Mouse (Mus musculus) limb, embryonic 15.5 days (tissue): Measurements from ENCODE around the gene Rnf187. TPM values are rescaled to one million over a fixed set of nuclear protein-coding genes. Genes with fewer than 3 reads are reported as not detected.
"Not testable (repeated sequence)": the region's sequence is repeated elsewhere in the genome, so short reads cannot be mapped to it uniquely, and the experiment has no call there.

Source experiments
- ATAC-seq: fragments of 200-750 bp; cut with Nextera tagmentation; 2 replicates; pipeline ENCODE4 v1.8.0; 2017; ENCODE audit warnings: low read depth, moderate TSS enrichment; ENCODE audit not compliant: insufficient number of reproducible peaks, low FRiP score, low TSS enrichment
- H3K27ac ChIP-seq: fragments of 300-500 bp; sonication (generic); 2 replicates; pipeline ENCODE4 v1.5.1; 2015; ENCODE audit warnings: moderate library complexity, mild to moderate bottlenecking, inconsistent platforms
- H3K27me3 ChIP-seq: fragments of 300-500 bp; sonication (generic); 2 replicates; pipeline ENCODE4 v1.6.1; 2015; ENCODE audit warnings: inconsistent platforms
- H3K36me3 ChIP-seq: fragments of 300-500 bp; sonication (generic); 2 replicates; pipeline ENCODE4 v1.6.1; 2015; ENCODE audit warnings: inconsistent platforms
- H3K4me1 ChIP-seq: fragments of 300-500 bp; sonication (generic); 2 replicates; pipeline ENCODE4 v1.6.1; 2015; ENCODE audit warnings: inconsistent platforms
- H3K4me2 ChIP-seq: fragments of 300-500 bp; sonication (generic); 2 replicates; pipeline ENCODE4 v1.6.1; 2015; ENCODE audit warnings: mild to moderate bottlenecking, inconsistent platforms
- H3K4me3 ChIP-seq: fragments of 300-500 bp; sonication (generic); 2 replicates; pipeline ENCODE4 v1.5.1; 2015; ENCODE audit warnings: mild to moderate bottlenecking, inconsistent platforms
- H3K9ac ChIP-seq: fragments of 300-500 bp; sonication (generic); 2 replicates; pipeline ENCODE4 v1.6.1; 2015; ENCODE audit warnings: inconsistent platforms
- H3K9me3 ChIP-seq: fragments of 300-500 bp; sonication (generic); 2 replicates; pipeline ENCODE4 v1.6.1; 2016; ENCODE audit warnings: inconsistent platforms
- WGBS: fragments of 180-500 bp; shearing (Covaris S2); methylation state at CpG from one replicate; pipeline ENCODE4 v1.1.7; 2015; 5-methylcytosine and 5-hydroxymethylcytosine counted together
- polyA plus RNA-seq: library from polyadenylated mRNA; unstranded; fragments of >200 nt; fragmentation: Nextera tagmentation; extraction: Ambion mirVana; gene quantifications from 2 replicates; pipeline ENCODE4 v1.2.1, GENCODE M21; 2015

Gene Rnf187
- polyA plus RNA-seq, 1 experiment from 2014 or later, result 230 TPM

- not testable (repeated sequence) for H3K36me3 ChIP-seq, H3K9me3 ChIP-seq, H3K27me3 ChIP-seq, ATAC-seq
- WGBS, result 0% methylated on average over 17 of the region's 17 CpGs
- Histone ChIP-seq H3K4me2 (peak overlapping the region; percentile 91), H3K4me3 (peak overlapping the region; percentile 74), H3K9ac (peak overlapping the region; percentile 40), H3K27ac (peak overlapping the region; percentile 98), H3K4me1 (peaks cover 31% of the 10 kb centered on the region)
Measured at GRCm38 (mm10) chr11:58954170-58954419, 15.4 kb upstream of the Rnf187 start.

GRCm38 (mm10) chr11:58953351-58954169 is 14.8 kb upstream of the Rnf187 start:
- ATAC-seq, result no peak

GRCm38 (mm10) chr11:58951210-58951609 is 12.5 kb upstream of the Rnf187 start:
- Histone ChIP-seq H3K9ac (no peak overlapping the region), H3K27me3 (peaks cover 7% of the 10 kb centered on the region; the same call in 1 of the 2 replicates), H3K9me3 (no peaks in the 10 kb centered on the region), H3K4me2 (no peak overlapping the region), H3K4me3 (no peak overlapping the region), H3K27ac (no peak overlapping the region), H3K4me1 (peaks cover 25% of the 10 kb centered on the region), H3K36me3 (no peaks in the 10 kb centered on the region)
- WGBS, result 66% methylated on average over 5 of the region's 5 CpGs
- ATAC-seq, result no peak

More at GRCm38 (mm10) chr11:58953351-58954169, 14.8 kb upstream of the Rnf187 start:
- peaks cover 10% of the 10 kb centered on the region for H3K36me3 ChIP-seq
- peak overlapping the region; percentile 74 for H3K4me3 ChIP-seq
- peak overlapping the region; percentile 40 for H3K9ac ChIP-seq
- peak overlapping the region; percentile 91 for H3K4me2 ChIP-seq
- 0 out of 2 replicates have a peak, but pooled peaks cover 7% of the 10 kb centered on the region for H3K27me3 ChIP-seq
- H3K4me1 ChIP-seq, result peaks cover 32% of the 10 kb centered on the region
- 1% methylated on average over 33 of the region's 33 CpGs for WGBS
- H3K9me3 ChIP-seq, result no peaks in the 10 kb centered on the region
- peak overlapping the region; percentile 98 for H3K27ac ChIP-seq

GRCm38 (mm10) chr11:58949480-58950431 is 11.0 kb upstream of the Rnf187 start:
- WGBS, result 10% methylated on average over 20 of the region's 20 CpGs
- Histone ChIP-seq H3K4me1 (peaks cover 23% of the 10 kb centered on the region), H3K9ac (0 out of 2 replicates have a peak overlapping the region, but pooled peaks have one; percentile 29), H3K4me2 (peak overlapping the region; percentile 69), H3K27ac (peak overlapping the region; percentile 86), H3K27me3 (peaks cover 7% of the 10 kb centered on the region; the same call in 1 of the 2 replicates), H3K4me3 (peak overlapping the region; percentile 45), H3K9me3 (no peaks in the 10 kb centered on the region), H3K36me3 (no peaks in the 10 kb centered on the region)
- no peak for ATAC-seq

- ATAC-seq, result peak; percentile 84
- Histone ChIP-seq H3K27ac (peak within 1 kb of the TSS; percentile 88), H3K4me2 (peak within 1 kb of the TSS; percentile 69), H3K36me3 (no peaks in the 10 kb centered on the region), H3K9me3 (no peaks in the 10 kb centered on the region), H3K4me3 (peak within 1 kb of the TSS; percentile 45), H3K27me3 (peaks cover 11% of the 10 kb centered on the region), H3K4me1 (peaks cover 22% of the 10 kb centered on the region), H3K9ac (peak within 1 kb of the TSS; percentile 29; the same call in 1 of the 2 replicates)
- WGBS, result under 1% methylated on average over 48 of the region's 48 CpGs
Measured at GRCm38 (mm10) chr11:58948542-58949479, 10.1 kb upstream of the Rnf187 start, which contains the start of gene Hist3h2ba. TSS of gene Hist3h2ba (plus strand) at chr11:58948920.

- Histone ChIP-seq H3K9me3 (no peaks in the 10 kb centered on the region), H3K4me2 (peak overlapping the region; percentile 69), H3K4me3 (peak overlapping the region; percentile 45), H3K4me1 (peaks cover 15% of the 10 kb centered on the region), H3K27ac (peak overlapping the region; percentile 88), H3K36me3 (no peaks in the 10 kb centered on the region), H3K9ac (no peak overlapping the region), H3K27me3 (peaks cover 11% of the 10 kb centered on the region)
- no peak for ATAC-seq
- WGBS, result 14% methylated on average over 23 of the region's 23 CpGs
Measured at GRCm38 (mm10) chr11:58947798-58948528, 9.2 kb upstream of the Rnf187 start.

GRCm38 (mm10) chr11:58947306-58947705 is 8.6 kb upstream of the Rnf187 start:
- Histone ChIP-seq H3K27me3 (peaks cover 11% of the 10 kb centered on the region), H3K4me1 (peaks cover 14% of the 10 kb centered on the region; the same call in 1 of the 2 replicates), H3K9ac (no peak overlapping the region), H3K27ac (no peak overlapping the region), H3K4me2 (no peak overlapping the region; the same call in 1 of the 2 replicates), H3K36me3 (no peaks in the 10 kb centered on the region), H3K9me3 (no peaks in the 10 kb centered on the region), H3K4me3 (no peak overlapping the region)
- ATAC-seq, result no peak
- 72% methylated on average over 3 of the region's 3 CpGs for WGBS

- Histone ChIP-seq H3K27me3 (peaks cover 4% of the 10 kb centered on the region), H3K4me1 (peaks cover 9% of the 10 kb centered on the region; the same call in 1 of the 2 replicates), H3K4me2 (no peak overlapping the region), H3K9me3 (no peaks in the 10 kb centered on the region), H3K4me3 (no peak overlapping the region), H3K9ac (no peak overlapping the region), H3K27ac (no peak overlapping the region), H3K36me3 (no peaks in the 10 kb centered on the region)
- ATAC-seq, result no peak
- 60% methylated on average over 5 of the region's 5 CpGs for WGBS
Measured at GRCm38 (mm10) chr11:58944136-58944535, 5.4 kb upstream of the Rnf187 start.

GRCm38 (mm10) chr11:58939088-58939439 is 348 bp upstream of the Rnf187 start:
- WGBS, result 18% methylated on average over 6 of the region's 6 CpGs
- ATAC-seq, result no peak
- Histone ChIP-seq H3K9ac (peak overlapping the region; percentile 23; the same call in 1 of the 2 replicates), H3K36me3 (peaks cover 21% of the 10 kb centered on the region), H3K27me3 (no peaks in the 10 kb centered on the region), H3K4me2 (peak overlapping the region; percentile 78), H3K4me3 (peak overlapping the region; percentile 93), H3K4me1 (peaks cover 18% of the 10 kb centered on the region), H3K9me3 (no peaks in the 10 kb centered on the region), H3K27ac (peak overlapping the region; percentile 97)

- peak overlapping the region; percentile 97 for H3K27ac ChIP-seq
- peaks cover 32% of the 10 kb centered on the region for H3K36me3 ChIP-seq
- no peaks in the 10 kb centered on the region for H3K27me3 ChIP-seq
- peaks cover 18% of the 10 kb centered on the region for H3K4me1 ChIP-seq
- 1% methylated on average over 13 of the region's 13 CpGs for WGBS
- H3K4me2 ChIP-seq, result peak overlapping the region; percentile 78
- no peak for ATAC-seq
- H3K4me3 ChIP-seq, result peak overlapping the region; percentile 93
- H3K9me3 ChIP-seq, result no peaks in the 10 kb centered on the region
- peak overlapping the region; percentile 96 for H3K9ac ChIP-seq
Measured at GRCm38 (mm10) chr11:58937909-58938308, 807 bp downstream of the Rnf187 start.
